Mouse (Mus musculus) spleen, adult 2 months (tissue): ENCODE results near the gene Slc4a3.

Source experiments
- CTCF ChIP-seq: fragments of 200-500 bp; IDR thresholded peaks from 2 replicates; pipeline ENCODE4 v1.5.1; 2011; ENCODE audit warnings: mild to moderate bottlenecking, inconsistent platforms; ENCODE audit not compliant: insufficient read depth, insufficient read length, insufficient replicate concordance; ENCODE audit errors: extremely low read depth
- POLR2A ChIP-seq: fragments of 200-500 bp; IDR thresholded peaks from 2 replicates; pipeline ENCODE4 v1.6.1; 2011; ENCODE audit warnings: low read depth, low read length, inconsistent platforms

DNA sequence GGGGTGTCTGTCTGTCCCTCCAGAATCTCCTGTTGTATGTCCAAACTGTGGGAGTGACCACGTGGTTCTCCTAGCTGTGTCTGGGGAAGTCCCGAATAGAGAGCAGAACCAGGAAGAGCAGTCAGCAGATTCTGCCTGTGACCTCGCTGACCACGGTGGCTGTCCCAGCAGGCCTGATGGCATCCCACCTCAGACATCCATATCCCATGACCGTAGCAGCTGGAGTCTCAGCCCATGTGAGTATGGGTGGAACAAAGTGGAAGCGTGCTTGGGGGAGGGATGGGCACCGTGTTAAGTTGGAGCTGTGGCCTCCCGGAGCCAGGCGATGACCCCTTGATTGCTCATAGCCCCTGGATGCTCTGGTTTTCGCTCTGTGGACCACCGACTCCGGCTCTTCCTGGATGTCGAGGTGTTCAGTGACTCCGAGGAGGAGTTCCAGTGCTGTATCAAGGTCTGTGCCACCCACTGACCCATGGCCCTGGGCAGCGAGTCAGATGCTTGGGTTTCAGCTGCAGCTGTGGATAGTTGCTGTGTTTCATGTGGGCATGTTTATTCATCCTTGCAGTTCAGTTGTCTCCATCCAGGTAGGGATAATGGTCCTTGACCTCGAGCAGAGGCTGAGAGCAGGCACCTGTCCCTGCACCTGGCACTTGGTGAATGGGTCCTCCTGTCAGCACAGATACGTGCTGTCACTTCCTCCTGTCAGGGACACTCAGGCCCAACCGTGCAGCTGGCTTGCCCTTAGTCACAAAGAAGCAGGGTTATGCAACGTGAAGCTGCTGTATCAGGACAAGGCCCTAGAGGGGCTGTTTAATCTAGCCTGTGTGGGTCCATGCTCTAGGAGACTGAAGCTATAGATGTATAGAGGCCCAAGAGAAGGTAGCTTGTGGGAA lies 13.5 kb upstream of the Slc4a3 start:
- no peak for TF ChIP-seq POLR2A
- TF ChIP-seq CTCF, result no peak
